Mouse (Mus musculus): ENCODE measurements around the gene Iqck. TPM values are rescaled to one million over a fixed set of nuclear protein-coding genes. Genes with fewer than 3 reads are reported as not detected.

The Iqck gene
- polyA plus RNA-seq, 1 experiment, result 0.84 TPM

DNA sequence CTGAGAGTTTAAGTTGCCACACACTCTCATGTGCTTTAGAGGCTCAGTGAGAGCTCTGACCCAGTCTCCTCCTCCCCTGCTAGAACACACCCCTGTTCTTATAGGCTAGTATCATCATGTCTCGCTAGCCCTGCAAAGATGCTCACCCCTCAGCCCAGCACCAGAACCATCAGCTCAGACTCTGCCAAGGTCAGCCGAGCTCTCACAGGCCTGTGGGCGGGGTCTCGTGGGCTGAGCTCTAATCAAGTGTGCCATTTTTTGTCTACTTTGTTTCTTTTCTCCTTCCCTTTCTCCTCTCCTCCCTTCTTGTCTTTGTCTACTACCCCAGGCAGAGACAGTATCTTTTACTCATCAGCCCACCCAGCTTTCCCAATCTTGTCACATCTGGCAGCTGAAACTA lies 130.2 kb downstream of the Iqck start:
- Histone ChIP-seq H3K27me3 (ENCODE audit: control insufficient read depth, insufficient read depth, insufficient read length) (no peaks in the 10 kb centered on the region), H3K4me2 (ENCODE audit: low read depth) (no peak overlapping the region), H3K36me3 (ENCODE audit: control insufficient read depth, insufficient read depth) (no peaks in the 10 kb centered on the region), H3K4me3 (no peak overlapping the region), H3ac (ENCODE audit: control insufficient read depth, insufficient read length) (no peak overlapping the region), H3K79me2 (ENCODE audit: control insufficient read depth, insufficient read depth) (peaks cover 38% of the 10 kb centered on the region)
- TF ChIP-seq USF1 (IDR thresholded peaks at IDR 0.05; ENCODE audit: low read depth) (no peak), MYOD1 (IDR thresholded peaks at IDR 0.05; ENCODE audit: control insufficient read depth in 1 of 3, insufficient read length in 2 of 3, low read depth in 2 of 3) (no peak)

DNA sequence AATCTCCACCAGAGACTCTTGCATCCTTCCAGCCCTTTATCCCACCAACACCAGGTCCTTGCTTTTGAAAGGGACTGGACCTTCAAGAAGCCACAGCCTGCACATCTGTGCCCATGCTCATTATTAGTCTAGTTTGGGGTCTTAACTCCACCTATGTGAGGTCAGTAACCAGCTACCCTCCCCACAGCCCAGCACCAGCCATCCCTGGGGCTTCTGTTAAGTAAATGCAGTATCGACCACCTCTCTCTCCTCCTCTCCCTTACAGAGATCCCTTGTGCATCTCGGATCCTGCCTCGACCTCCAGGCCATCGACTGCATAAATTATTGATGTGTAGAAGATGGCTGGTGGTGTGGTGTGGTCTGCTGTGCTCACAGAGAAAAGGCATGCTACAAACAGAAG lies 130.8 kb downstream of the Iqck start:
- no peaks in the 10 kb centered on the region for H3K27me3 ChIP-seq (ENCODE audit: control insufficient read depth, insufficient read depth, insufficient read length)
- no peak overlapping the region for H3K4me3 ChIP-seq
- no peak for TF ChIP-seq CEBPB (IDR thresholded peaks at IDR 0.05; ENCODE audit: insufficient read depth, poor library complexity, severe bottlenecking)
- TF ChIP-seq USF1 (IDR thresholded peaks at IDR 0.05; ENCODE audit: low read depth), result no peak
- TF ChIP-seq REST (IDR thresholded peaks at IDR 0.05; ENCODE audit: insufficient read depth, insufficient read length), result no peak
- TF ChIP-seq MAX (IDR thresholded peaks at IDR 0.05; ENCODE audit: low read depth), result no peak
- TF ChIP-seq SRF (IDR thresholded peaks at IDR 0.05; ENCODE audit: control insufficient read depth, insufficient read length, low read depth), result no peak
- no peak for TF ChIP-seq MYOG (IDR thresholded peaks at IDR 0.05; ENCODE audit: control insufficient read depth in 1 of 3, insufficient read depth in 1 of 3, insufficient read length in 2 of 3, low read depth in 2 of 3)
- TF ChIP-seq POLR2A (IDR thresholded peaks at IDR 0.05; ENCODE audit: insufficient read length, low read depth), result no peak
- no peak for TF ChIP-seq MYOD1 (IDR thresholded peaks at IDR 0.05; ENCODE audit: control insufficient read depth in 1 of 3, insufficient read length in 2 of 3, low read depth in 2 of 3)
- TF ChIP-seq POLR2AphosphoS2 (IDR thresholded peaks at IDR 0.05; ENCODE audit: insufficient read length, low read depth), result no peak
- no peak for TF ChIP-seq TCF12 (IDR thresholded peaks at IDR 0.05; ENCODE audit: insufficient read depth, poor library complexity, severe bottlenecking)
- no peak for TF ChIP-seq E2F4 (IDR thresholded peaks at IDR 0.05; ENCODE audit: insufficient read depth)
- TF ChIP-seq TCF3 (IDR thresholded peaks at IDR 0.05; ENCODE audit: insufficient read length, low read depth), result no peak
- H3K36me3 ChIP-seq (ENCODE audit: control insufficient read depth, insufficient read depth), result no peaks in the 10 kb centered on the region
- H3K4me2 ChIP-seq (ENCODE audit: low read depth), result no peak overlapping the region
- H3ac ChIP-seq (ENCODE audit: control insufficient read depth, insufficient read length), result no peak overlapping the region
- peaks cover 44% of the 10 kb centered on the region for H3K79me2 ChIP-seq (ENCODE audit: control insufficient read depth, insufficient read depth)

DNA sequence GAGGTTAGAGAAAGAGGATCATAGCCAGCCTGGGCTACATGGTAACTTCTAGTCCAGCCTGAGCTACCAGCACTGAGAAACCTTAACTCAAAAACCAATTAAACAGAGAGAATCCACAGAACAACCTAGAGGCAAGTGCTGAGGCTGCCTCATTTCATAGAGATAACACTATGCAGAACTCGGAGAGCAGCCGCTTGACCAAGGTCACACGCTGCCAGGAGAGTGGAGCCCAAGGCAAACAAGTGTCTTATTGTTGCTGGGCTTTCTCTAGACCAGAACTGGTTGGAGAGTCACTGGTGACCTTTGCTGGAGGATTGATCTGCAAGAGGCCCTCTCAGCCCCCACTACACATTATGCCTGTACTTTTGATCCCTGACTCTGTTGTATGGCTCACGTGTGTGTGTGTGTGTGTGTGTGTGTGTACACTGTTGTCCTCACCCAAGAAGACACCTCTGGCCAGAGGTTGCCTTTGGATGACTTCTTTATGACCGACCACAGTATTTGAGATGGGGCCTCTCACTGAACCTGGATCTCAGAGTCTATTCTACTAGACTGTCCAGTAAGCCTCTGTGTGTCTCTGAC lies 133.8 kb downstream of the Iqck start:
- TF ChIP-seq POLR2A (IDR thresholded peaks at IDR 0.05; ENCODE audit: insufficient read length, low read depth) (no peak), USF1 (IDR thresholded peaks at IDR 0.05; ENCODE audit: low read depth) (no peak), SRF (IDR thresholded peaks at IDR 0.05; ENCODE audit: control insufficient read depth, insufficient read length, low read depth) (no peak), MYOD1 (IDR thresholded peaks at IDR 0.05; ENCODE audit: control insufficient read depth in 1 of 3, insufficient read length in 2 of 3, low read depth in 2 of 3) (no peak), POLR2AphosphoS2 (IDR thresholded peaks at IDR 0.05; ENCODE audit: insufficient read length, low read depth) (no peak), REST (IDR thresholded peaks at IDR 0.05; ENCODE audit: insufficient read depth, insufficient read length) (no peak), MAX (IDR thresholded peaks at IDR 0.05; ENCODE audit: low read depth) (no peak), CEBPB (IDR thresholded peaks at IDR 0.05; ENCODE audit: insufficient read depth, poor library complexity, severe bottlenecking) (no peak), E2F4 (IDR thresholded peaks at IDR 0.05; ENCODE audit: insufficient read depth) (no peak), TCF12 (IDR thresholded peaks at IDR 0.05; ENCODE audit: insufficient read depth, poor library complexity, severe bottlenecking) (no peak), TCF3 (IDR thresholded peaks at IDR 0.05; ENCODE audit: insufficient read length, low read depth) (no peak)
- H3K4me3 ChIP-seq, result no peak overlapping the region
- H3K4me2 ChIP-seq (ENCODE audit: low read depth), result no peak overlapping the region

DNA sequence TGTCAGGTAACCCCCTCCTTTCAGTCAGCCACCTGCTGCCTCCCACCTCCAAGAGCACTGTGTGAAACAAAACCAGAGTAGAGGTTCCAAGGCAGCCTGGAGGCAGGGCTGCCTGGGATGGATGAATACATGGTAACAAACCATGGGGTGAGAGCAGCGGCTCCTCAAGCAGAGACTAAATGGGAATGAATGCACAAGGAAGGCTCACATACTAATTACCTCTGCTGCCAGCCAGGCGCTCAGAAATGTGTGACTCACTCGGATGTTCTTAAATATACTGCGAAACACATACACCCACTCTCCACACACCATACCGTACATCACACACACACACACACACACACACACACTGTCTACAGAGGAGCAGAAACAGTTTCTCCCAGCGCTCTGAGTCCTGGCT lies 134.7 kb downstream of the Iqck start:
- no peak overlapping the region for H3K4me2 ChIP-seq (ENCODE audit: low read depth)
- TF ChIP-seq E2F4 (IDR thresholded peaks at IDR 0.05; ENCODE audit: insufficient read depth) (no peak), SRF (IDR thresholded peaks at IDR 0.05; ENCODE audit: control insufficient read depth, insufficient read length, low read depth) (no peak), MAX (IDR thresholded peaks at IDR 0.05; ENCODE audit: low read depth) (no peak), USF1 (IDR thresholded peaks at IDR 0.05; ENCODE audit: low read depth) (no peak), CEBPB (IDR thresholded peaks at IDR 0.05; ENCODE audit: insufficient read depth, poor library complexity, severe bottlenecking) (no peak), TCF12 (IDR thresholded peaks at IDR 0.05; ENCODE audit: insufficient read depth, poor library complexity, severe bottlenecking) (no peak), TCF3 (IDR thresholded peaks at IDR 0.05; ENCODE audit: insufficient read length, low read depth) (no peak), POLR2A (IDR thresholded peaks at IDR 0.05; ENCODE audit: insufficient read length, low read depth) (no peak), MYOD1 (IDR thresholded peaks at IDR 0.05; ENCODE audit: control insufficient read depth in 1 of 3, insufficient read length in 2 of 3, low read depth in 2 of 3) (no peak), MYOG (IDR thresholded peaks at IDR 0.05; ENCODE audit: control insufficient read depth in 1 of 3, insufficient read depth in 1 of 3, insufficient read length in 2 of 3, low read depth in 2 of 3) (no peak), POLR2AphosphoS2 (IDR thresholded peaks at IDR 0.05; ENCODE audit: insufficient read length, low read depth) (no peak), REST (IDR thresholded peaks at IDR 0.05; ENCODE audit: insufficient read depth, insufficient read length) (no peak)
- no peak overlapping the region for H3ac ChIP-seq (ENCODE audit: control insufficient read depth, insufficient read length)
- no peaks in the 10 kb centered on the region for H3K27me3 ChIP-seq (ENCODE audit: control insufficient read depth, insufficient read depth, insufficient read length)
- H3K79me2 ChIP-seq (ENCODE audit: control insufficient read depth, insufficient read depth), result peaks cover 74% of the 10 kb centered on the region
- H3K36me3 ChIP-seq (ENCODE audit: control insufficient read depth, insufficient read depth), result no peaks in the 10 kb centered on the region
- H3K4me3 ChIP-seq, result no peak overlapping the region

More for the DNA sequence above, 133.8 kb downstream of the Iqck start:
- no peaks in the 10 kb centered on the region for H3K36me3 ChIP-seq (ENCODE audit: control insufficient read depth, insufficient read depth)
- H3ac ChIP-seq (ENCODE audit: control insufficient read depth, insufficient read length), result no peak overlapping the region
- H3K79me2 ChIP-seq (ENCODE audit: control insufficient read depth, insufficient read depth), result peaks cover 74% of the 10 kb centered on the region
- H3K27me3 ChIP-seq (ENCODE audit: control insufficient read depth, insufficient read depth, insufficient read length), result no peaks in the 10 kb centered on the region

DNA sequence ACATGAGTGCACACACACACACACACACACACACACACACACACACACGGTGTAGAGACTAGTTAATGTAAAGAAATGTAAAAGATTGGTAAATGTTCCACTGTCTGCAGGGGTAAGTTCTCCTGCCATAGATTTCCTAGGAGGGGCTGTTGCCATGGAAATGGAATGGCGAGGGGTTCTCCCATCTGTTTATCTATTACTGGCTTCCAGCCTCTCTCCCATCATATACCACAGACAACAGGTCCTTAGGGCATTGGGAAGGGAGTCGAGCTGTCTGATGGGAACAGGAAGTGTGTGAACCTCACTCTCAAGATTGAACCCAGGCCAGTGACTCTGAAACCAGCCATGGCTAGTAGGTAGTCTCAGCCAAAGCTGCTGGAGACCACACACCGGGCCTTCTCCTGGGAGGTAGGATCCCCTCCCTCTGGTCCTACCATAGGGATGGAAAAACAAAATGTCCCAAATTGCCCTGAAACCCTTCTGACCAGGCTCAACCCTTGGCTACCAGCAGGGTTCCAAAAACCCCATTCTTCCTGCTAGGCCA lies 135.9 kb downstream of the Iqck start:
- no peak overlapping the region for H3K4me3 ChIP-seq
- H3K4me2 ChIP-seq (ENCODE audit: low read depth), result no peak overlapping the region
- no peaks in the 10 kb centered on the region for H3K36me3 ChIP-seq (ENCODE audit: control insufficient read depth, insufficient read depth)
- H3K79me2 ChIP-seq (ENCODE audit: control insufficient read depth, insufficient read depth), result peaks cover 65% of the 10 kb centered on the region
- no peaks in the 10 kb centered on the region for H3K27me3 ChIP-seq (ENCODE audit: control insufficient read depth, insufficient read depth, insufficient read length)
- TF ChIP-seq POLR2A (IDR thresholded peaks at IDR 0.05; ENCODE audit: insufficient read length, low read depth) (no peak), USF1 (IDR thresholded peaks at IDR 0.05; ENCODE audit: low read depth) (no peak), MYOD1 (IDR thresholded peaks at IDR 0.05; ENCODE audit: control insufficient read depth in 1 of 3, insufficient read length in 2 of 3, low read depth in 2 of 3) (no peak), SRF (IDR thresholded peaks at IDR 0.05; ENCODE audit: control insufficient read depth, insufficient read length, low read depth) (no peak), CEBPB (IDR thresholded peaks at IDR 0.05; ENCODE audit: insufficient read depth, poor library complexity, severe bottlenecking) (no peak), MYOG (IDR thresholded peaks at IDR 0.05; ENCODE audit: control insufficient read depth in 1 of 3, insufficient read depth in 1 of 3, insufficient read length in 2 of 3, low read depth in 2 of 3) (no peak), REST (IDR thresholded peaks at IDR 0.05; ENCODE audit: insufficient read depth, insufficient read length) (no peak)
- H3ac ChIP-seq (ENCODE audit: control insufficient read depth, insufficient read length), result no peak overlapping the region

Data from myocyte (in vitro differentiated cells).